Mouse (Mus musculus) gastrocnemius, postnatal 10 days (tissue): Measurements from ENCODE around the gene Ankrd36. TPM values are rescaled to one million over a fixed set of nuclear protein-coding genes. Genes with fewer than 3 reads are reported as not detected.
"Not testable (repeated sequence)": the region's sequence is repeated elsewhere in the genome, so short reads cannot be mapped to it uniquely, and the experiment has no call there.

ENCODE experiments used
- DNase-seq: peaks from one replicate; pipeline ENCODE4 v3.0.0; 2021; ENCODE audit warnings: mixed read lengths
- total RNA-seq, 2 experiments: library from RNA; stranded (reverse); gene quantifications; 2 replicates each; pipeline ENCODE4 v1.2.3; 2021

Gene Ankrd36
- total RNA-seq, 2 experiments from 2014 or later = not detected

- DNase-seq = no peak
These were observed 22.8 kb upstream of the Ankrd36 start for GRCm38 (mm10) chr11:5546693-5547092.

GRCm38 (mm10) chr11:5551430-5551829 lies 18.1 kb upstream of the Ankrd36 start:
- no peak for DNase-seq

GRCm38 (mm10) chr11:5551931-5552330 lies 17.6 kb upstream of the Ankrd36 start:
- DNase-seq = no peak

GRCm38 (mm10) chr11:5560273-5560672 lies 9.2 kb upstream of the Ankrd36 start:
- DNase-seq = no peak

GRCm38 (mm10) chr11:5562625-5563268 lies 6.7 kb upstream of the Ankrd36 start:
- DNase-seq = no peak

- DNase-seq = no peak
These were observed 5.6 kb upstream of the Ankrd36 start for GRCm38 (mm10) chr11:5563898-5564297.

GRCm38 (mm10) chr11:5565596-5565995 lies 3.9 kb upstream of the Ankrd36 start:
- no peak for DNase-seq

GRCm38 (mm10) chr11:5566506-5566905 lies 3.0 kb upstream of the Ankrd36 start:
- no peak for DNase-seq

GRCm38 (mm10) chr11:5567654-5568053 lies 1.8 kb upstream of the Ankrd36 start:
- DNase-seq = no peak

- DNase-seq = no peak
These were observed 1.4 kb upstream of the Ankrd36 start for GRCm38 (mm10) chr11:5568082-5568481.

- DNase-seq = no peak
These were observed 2.4 kb downstream of the Ankrd36 start for GRCm38 (mm10) chr11:5571856-5572255.

- no peak for DNase-seq
These were observed 4.3 kb downstream of the Ankrd36 start for GRCm38 (mm10) chr11:5573821-5574220.

- no peak for DNase-seq
These were observed 5.6 kb downstream of the Ankrd36 start for GRCm38 (mm10) chr11:5575046-5575445.

- DNase-seq = peak; percentile 69
These were observed 22.9 kb downstream of the Ankrd36 start for GRCm38 (mm10) chr11:5592336-5592735.

- no peak for DNase-seq
These were observed 25.9 kb downstream of the Ankrd36 start for GRCm38 (mm10) chr11:5595381-5595791.

- no peak for DNase-seq
These were observed 26.3 kb downstream of the Ankrd36 start for GRCm38 (mm10) chr11:5595792-5596191.

- no peak for DNase-seq
These were observed 27.3 kb downstream of the Ankrd36 start for GRCm38 (mm10) chr11:5596756-5597155.

GRCm38 (mm10) chr11:5605421-5605820 lies 35.9 kb downstream of the Ankrd36 start:
- no peak for DNase-seq

- DNase-seq = not testable (repeated sequence)
These were observed 42.4 kb downstream of the Ankrd36 start for GRCm38 (mm10) chr11:5611918-5612317.

GRCm38 (mm10) chr11:5614453-5614852 lies 45.0 kb downstream of the Ankrd36 start:
- peak; percentile 23 for DNase-seq

- no peak for DNase-seq
These were observed 55.6 kb downstream of the Ankrd36 start for GRCm38 (mm10) chr11:5625101-5625500.

- peak; percentile 89 for DNase-seq
These were observed 59.5 kb downstream of the Ankrd36 start for GRCm38 (mm10) chr11:5629033-5629432.

GRCm38 (mm10) chr11:5643085-5643484 lies 73.6 kb downstream of the Ankrd36 start:
- DNase-seq = no peak

GRCm38 (mm10) chr11:5650321-5650720 lies 80.8 kb downstream of the Ankrd36 start:
- no peak for DNase-seq

GRCm38 (mm10) chr11:5682541-5682940 lies 113.1 kb downstream of the Ankrd36 start:
- no peak for DNase-seq
